Mouse (Mus musculus): ENCODE data around the gene Fktn.

DNA sequence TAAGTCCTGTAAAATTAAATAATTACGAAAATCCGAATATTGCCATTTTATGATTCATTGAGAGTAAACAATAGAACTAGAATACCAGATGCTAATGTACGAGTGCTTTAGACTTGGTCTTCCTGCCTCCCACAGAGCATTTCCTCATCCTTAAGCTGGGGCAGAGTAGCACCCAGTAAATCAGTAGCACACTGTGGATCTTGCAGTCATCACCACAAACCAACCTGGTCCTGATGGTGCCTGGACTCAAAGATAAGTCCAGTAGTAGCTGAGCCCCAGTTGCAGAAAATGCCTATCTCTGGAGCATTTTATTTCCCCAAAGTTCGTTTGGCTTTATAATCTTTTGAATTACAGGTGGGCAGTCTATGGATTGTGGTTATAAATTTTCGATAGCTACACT lies 73.1 kb downstream of the Fktn start:
- TF ChIP-seq CTCF (IDR thresholded peaks at IDR 0.05; ENCODE audit: low read depth) (no peak), EP300 (optimal IDR thresholded peaks at IDR 0.05) (no peak)
